Mouse (Mus musculus) adrenal gland (tissue): ENCODE data around the gene Nkx2-2.
"Not testable (repeated sequence)": the region's sequence is repeated elsewhere in the genome, so short reads cannot be mapped to it uniquely, and the experiment has no call there.

Experiments
- intact Hi-C: fragments of 180-260 bp; cut with DNase I; formaldehyde crosslinking; loops from one replicate; pipeline ENCODE4 v1.15.1; 2025

Gene Nkx2-2

GRCm38 (mm10) chr2:147182709-147183260, 11.3 kb downstream of the Nkx2-2 start:
- intact Hi-C loops: loop anchor here (10.0 kb wide), 1 partner anchor 348 kb away; no protein-coding TSS in a partner anchor

GRCm38 (mm10) chr2:147181926-147182708, 11.9 kb downstream of the Nkx2-2 start:
- intact Hi-C loops: loop anchor here (10.0 kb wide), 1 partner anchor 347 kb away; no protein-coding TSS in a partner anchor

- intact Hi-C loops: loop anchor here (10.0 kb wide), 1 partner anchor 346 kb away; no protein-coding TSS in a partner anchor
These were observed 12.8 kb downstream of the Nkx2-2 start for GRCm38 (mm10) chr2:147181304-147181665.

DNA sequence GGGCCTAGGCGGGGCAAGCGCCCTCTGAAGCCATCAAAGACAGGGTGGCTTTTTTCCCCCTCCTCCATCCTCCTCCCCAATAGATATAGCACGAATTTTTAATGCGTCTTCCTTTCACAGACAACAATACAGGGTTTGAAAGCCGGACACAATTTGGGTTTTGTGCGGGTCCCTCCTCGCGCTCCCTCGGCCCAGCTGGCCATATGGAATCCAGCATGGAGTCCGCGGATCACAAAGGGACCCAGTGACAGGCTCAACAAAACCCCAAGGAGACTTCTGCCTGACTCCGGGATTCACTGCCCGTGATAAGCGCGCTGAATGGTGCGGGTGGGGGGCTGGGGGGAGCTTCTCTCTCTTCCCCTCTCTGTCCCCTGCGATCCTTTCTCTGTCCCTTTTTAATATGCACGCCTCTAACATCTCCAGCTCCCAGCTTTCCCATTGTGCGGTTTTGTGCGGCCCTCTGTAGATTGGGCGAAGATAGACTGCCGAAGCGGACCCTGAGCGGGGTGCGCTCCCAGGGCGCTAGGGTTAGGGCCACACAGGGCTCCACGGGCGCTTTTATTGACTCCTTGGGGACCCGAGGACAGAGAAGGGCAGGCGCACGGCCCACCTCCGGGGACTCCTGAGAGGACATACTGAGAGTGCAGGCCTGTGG, 13.3 kb downstream of the Nkx2-2 start:
- intact Hi-C loops: loop anchor here (10.0 kb wide), 1 partner anchor 346 kb away; no protein-coding TSS in a partner anchor

- intact Hi-C loops: no loop called here
These were observed 15.7 kb downstream of the Nkx2-2 start for GRCm38 (mm10) chr2:147178091-147179059.

DNA sequence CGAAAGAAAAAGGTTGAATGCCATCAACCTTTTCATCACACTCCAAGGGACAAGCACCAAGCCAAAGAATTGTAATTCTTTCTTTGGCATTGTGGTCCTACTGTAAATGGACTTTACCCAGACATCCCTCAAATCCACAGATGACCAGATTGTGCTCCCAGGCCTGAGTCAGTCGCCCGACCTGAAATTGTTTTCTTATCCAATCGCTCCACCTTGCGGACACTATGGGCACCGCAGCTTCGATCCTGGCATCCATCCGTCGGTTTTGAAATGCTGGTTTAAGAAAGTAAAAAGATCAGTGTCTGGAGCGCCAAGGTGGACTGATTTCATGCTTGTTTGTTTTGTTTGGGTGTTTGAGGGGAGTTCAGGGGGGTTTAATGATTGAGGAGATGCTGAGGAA, 16.4 kb downstream of the Nkx2-2 start:
- intact Hi-C loops: loop anchor here (1.0 to 2.0 kb wide), 2 partner anchors 218 to 545 kb away; no protein-coding TSS in a partner anchor

DNA sequence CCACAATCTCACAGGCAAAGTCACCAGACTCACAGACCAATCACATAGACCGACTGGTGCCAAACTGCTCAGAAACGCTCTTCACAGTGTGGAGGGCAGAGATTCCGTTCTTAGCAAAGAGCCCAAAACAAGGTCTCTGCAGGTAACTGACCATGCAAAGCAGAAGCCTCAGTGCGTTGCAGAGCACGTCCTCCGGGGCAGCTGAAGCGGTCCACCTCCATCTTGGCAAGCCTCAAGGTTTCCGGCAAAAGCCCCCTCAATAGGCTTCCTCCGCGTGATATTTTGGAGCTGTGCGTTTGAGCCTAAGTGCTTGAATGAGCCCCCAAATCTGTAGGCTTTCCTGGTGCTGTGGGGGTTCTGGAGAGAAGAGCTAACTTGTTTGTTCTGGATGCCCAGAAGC, 18.7 kb downstream of the Nkx2-2 start:
- intact Hi-C loops: no loop called here

DNA sequence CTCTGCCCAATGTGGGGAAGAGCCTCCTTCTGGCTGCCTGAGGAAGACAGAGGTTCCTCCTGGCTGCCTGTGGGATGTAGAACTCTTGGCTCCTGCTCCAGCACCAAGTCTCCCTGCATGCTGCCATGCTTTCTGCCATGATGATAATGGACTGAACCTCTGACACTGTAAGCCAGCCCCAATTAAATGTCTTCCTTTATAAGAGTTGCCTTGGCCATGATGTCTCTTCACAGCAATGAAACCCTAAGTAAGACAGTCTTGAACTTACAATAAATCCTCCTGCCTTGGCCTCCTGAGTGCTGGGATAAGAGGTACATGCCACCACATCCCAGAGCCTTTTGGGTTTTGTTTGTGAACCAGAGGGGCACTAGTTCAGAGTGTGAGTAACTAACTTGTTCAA, 20.3 kb downstream of the Nkx2-2 start:
- intact Hi-C loops: no loop called here

- intact Hi-C loops: not testable (repeated sequence)
These were observed 23.5 kb downstream of the Nkx2-2 start for GRCm38 (mm10) chr2:147170538-147170937.

GRCm38 (mm10) chr2:147165863-147166262, 28.2 kb downstream of the Nkx2-2 start:
- intact Hi-C loops: no loop called here

DNA sequence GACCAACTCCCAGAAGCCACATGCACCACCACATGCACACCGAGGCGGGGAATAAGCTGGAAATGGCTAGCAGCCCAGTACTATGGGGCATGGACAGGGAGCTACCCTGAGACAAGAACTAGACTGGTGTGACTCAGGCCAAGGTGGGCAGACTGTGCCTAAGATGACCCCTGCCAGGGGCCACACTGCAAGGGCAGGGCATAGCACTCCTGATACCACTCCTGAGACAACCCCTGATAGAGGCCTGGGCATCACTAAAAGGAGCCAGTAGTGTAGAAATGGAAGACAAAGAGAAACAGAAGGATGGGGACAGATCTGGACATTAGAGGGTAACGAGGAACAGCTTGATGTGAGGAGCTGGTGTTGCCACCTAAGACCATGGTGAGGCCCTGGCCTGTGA, 28.7 kb downstream of the Nkx2-2 start:
- intact Hi-C loops: no loop called here

- intact Hi-C loops: no loop called here
These were observed 41.5 kb downstream of the Nkx2-2 start for GRCm38 (mm10) chr2:147152543-147152942.
